Mouse (Mus musculus) retina, postnatal 1 day (tissue): ENCODE results near the gene Sema6c.
"Not testable (repeated sequence)": the region's sequence is repeated elsewhere in the genome, so short reads cannot be mapped to it uniquely, and the experiment has no call there.

ENCODE experiments used
- DNase-seq: peaks from one replicate; pipeline ENCODE4 v3.0.0-alpha.2; 2012

Sema6c gene

DNA sequence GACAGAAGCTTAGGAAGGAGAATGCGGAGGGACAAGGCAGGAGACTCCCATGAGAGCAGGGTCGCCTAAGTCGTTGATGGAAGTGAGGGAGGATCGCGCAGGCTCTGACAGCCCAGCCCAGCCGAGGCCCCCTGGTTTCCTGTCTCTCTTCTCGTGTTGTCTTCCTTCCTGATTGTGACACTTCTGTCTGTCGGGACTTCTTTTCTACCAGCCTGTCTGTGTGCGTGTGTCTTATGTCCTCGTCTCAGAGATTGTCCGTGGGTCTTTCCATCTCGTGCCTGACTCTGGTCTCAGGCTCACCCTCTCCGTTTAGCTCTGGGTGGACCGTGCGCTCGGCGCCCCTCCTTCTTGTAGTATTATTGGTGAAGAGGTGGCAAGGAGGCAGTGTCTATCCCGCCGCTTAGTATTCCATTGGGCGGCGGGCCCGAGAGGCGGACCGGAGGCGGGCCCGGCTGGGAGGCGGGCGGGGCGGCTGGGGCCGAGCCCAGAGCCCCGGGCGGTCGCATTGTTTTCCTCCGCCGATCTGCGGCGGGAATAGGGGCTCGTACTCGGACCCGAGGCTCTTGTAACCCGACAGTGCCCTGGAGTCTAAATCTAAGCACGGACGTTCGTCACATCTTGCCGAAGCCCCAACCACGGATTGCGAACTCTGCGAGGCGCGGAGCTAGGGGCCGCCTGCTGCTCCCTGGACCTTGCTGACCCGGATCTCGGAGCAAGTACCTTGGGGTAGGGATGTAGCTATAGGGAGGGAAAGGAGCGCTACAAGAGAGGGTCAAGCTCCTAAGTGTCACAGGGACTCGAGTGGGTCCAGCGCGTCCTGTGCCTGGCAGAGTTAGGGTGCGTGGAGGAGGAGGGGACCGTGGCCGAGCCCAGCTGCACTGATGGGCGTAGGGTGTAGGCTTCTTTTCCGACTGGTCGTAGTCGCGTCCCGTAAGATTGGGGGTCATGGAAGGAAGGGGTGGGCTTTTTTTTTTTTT lies at the start of gene Sema6c:
Gene Sema6c (plus strand): TSS at position 471 of the 977 bp plus-strand sequence.
- peak; percentile 95 for DNase-seq

DNA sequence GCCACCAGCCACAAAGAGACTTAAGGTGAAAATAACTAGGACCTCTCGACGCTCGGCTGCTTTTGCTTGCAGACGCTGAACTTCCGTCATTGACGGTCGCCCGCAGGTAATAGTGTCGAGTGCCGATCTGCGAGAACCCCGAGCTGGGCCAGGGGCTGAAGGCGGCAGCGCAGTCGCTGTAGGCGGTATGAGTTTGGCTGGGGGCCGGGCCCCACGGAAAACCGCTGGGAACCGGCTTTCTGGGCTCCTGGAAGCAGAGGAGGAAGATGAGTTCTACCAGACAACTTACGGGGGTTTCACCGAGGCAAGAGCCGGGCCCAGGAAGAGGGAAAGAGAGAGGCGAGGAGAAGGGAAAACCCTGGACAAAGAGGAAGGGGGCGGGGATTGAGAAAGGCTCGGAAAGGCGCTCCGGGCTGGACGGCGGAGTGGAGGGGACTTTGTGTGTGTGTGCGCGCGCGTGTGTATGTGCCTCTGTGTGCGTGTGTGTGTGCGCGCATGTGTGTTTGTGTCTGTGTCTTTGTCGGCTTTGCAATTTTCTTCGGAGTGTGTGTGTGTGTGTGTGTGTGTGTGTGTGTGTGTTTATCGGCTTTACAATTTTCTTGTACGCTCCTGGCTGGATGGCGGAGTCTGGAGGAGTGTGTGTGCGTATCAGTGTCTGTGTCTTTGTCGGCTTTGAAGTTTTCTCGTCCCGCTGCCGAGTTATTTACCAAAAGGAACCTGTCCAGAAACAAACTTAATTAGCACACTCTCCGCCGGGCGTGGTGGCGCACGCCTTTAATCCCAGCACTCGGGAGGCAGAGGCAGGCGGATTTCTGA lies 49.1 kb upstream of the Sema6c start, which contains the start of gene Vps72:
Gene Vps72 (plus strand): TSS at position 112 of the 816 bp plus-strand sequence.
- peak; percentile 95 for DNase-seq

DNA sequence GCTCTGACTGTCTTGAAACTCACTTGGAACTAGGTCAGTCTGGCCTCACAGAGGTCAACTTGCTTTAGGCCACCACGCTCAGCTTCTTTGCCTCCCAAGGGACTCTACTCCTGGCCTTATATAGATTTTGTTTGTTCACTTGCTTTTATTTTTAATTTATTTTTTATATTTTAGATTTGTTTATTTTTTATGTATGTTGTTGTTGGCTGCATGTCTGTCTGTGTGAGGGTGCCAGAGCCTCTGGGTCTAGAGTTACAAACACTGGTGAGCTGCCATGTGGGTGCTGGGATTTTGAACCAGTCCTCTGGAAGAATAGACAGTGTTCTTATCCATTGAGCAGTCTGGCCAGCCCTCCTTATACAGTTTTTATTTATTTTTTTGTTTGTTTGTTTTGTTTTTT lies 47.5 kb upstream of the Sema6c start:
- no peak for DNase-seq

DNA sequence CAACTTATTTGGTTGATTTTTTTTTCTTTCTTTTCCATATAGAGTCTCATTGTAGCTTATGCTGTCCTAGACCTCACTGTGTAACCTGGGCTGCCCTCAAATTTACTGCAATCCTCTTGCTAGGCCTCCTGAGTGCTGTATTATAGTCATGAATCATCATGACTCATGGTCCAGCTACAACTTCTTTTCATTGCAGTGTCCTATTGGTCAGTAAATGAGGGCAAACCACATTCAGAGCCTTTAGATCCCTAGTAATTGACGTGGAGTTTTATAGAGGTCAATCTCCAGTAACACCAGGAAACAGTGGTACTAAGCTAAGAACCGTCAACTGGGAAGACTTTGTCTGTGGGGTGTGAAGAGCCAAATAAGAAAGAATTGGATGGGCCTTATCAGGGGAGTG lies 42.5 kb upstream of the Sema6c start:
- no peak for DNase-seq

DNA sequence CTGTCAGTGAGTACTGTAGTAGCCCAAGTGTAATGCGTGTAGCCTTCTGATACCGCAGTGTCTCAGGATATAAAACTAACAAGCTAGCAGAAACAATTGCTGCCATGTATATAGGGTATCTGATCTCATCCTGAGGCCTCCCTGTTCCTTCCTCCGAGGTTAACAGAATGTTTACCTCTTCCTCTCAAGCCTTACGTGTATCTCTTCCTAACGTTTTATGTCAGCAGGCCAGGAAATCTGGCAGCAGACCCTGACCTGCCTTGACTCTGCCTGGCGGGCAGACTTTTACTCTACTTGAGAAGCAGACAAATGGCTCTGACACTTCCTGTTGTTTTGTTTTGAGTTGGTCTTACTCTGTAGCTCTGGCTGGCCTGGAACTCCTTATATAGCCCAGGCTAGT lies 38.7 kb upstream of the Sema6c start:
- no peak for DNase-seq

DNA sequence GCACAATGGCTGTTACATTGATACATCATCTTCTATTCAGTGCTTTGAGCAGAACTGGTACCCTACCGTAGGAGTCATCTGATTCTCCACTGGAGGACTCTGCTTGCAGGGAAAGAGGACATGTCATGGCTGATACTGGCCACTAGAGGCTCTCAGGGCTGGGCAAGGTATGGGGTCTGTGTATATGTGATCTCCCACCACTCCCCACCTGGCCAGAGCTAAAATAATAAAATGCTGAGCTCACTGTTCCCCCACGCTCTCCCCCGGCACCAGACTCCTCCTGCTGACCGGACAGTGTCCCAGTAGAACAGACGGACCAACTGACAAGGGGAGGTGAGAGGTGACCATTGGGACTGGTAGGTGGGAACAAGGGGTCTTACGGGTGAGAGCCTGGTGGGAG lies 36.0 kb upstream of the Sema6c start, which contains the start of gene Tmod4:
Gene Tmod4 (plus strand): TSS at position 231 of the 400 bp plus-strand sequence.
- peak; percentile 44 for DNase-seq

DNA sequence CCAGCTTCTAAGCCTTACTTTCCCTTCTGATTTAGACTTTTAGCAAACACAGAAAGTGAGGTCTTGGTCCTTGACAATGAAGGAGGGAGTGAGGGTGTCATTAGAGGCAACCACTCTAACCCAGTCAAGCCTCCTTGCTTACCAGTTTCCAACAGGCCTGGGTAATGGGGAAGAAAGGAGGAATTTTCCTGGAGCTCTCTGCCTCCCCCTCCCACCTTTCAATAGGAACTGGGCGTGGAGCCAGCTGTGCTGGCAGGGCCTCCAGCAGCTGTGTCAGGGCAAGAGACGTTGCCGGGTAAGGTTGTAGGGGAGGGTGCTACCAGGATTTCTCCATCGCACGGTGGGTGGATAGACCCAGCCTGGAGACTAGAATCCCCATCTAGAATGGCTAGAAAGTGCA lies 35.3 kb upstream of the Sema6c start:
- DNase-seq: peak; percentile 24

DNA sequence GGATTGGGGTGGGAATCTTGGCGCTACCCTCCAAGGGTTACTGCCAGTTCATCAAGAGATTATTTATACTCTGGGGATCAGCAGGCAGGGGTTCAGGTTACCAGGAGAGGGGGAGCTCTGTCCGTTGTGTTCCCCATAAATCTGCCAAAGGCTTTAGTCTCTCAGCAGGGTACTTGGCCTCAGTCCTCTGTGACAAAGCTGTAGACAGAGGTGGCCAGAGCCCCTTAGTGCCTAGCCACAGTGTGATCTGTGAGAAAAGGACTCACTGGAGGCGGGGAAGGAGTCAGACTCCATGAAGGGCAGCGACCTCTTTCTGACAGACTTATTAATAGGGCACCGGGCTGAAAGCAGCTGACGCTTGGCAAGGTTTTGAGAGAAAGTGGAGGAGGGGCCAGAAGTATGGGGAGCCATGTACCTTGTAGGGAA lies 31.0 kb upstream of the Sema6c start:
- DNase-seq: no peak

DNA sequence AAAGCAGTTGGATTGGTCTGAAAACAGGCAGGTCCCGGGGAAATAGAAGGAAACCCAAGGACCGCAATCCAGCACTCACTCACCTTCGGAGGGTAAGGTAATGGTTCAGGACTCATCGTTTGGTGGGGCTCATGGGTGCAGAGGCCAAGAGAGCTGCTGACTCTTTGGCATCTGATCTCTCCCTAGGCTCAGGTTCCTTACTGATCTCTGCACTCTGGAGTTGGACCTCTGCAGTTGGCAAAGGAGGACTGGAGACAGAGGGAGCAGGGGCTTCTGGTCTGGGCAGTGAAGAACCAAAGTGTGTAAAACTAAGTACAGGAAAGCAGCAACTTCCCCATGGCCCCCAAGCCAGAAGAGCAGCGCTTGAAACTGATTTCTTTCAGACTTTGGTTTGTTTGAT lies 30.2 kb upstream of the Sema6c start:
- no peak for DNase-seq

DNA sequence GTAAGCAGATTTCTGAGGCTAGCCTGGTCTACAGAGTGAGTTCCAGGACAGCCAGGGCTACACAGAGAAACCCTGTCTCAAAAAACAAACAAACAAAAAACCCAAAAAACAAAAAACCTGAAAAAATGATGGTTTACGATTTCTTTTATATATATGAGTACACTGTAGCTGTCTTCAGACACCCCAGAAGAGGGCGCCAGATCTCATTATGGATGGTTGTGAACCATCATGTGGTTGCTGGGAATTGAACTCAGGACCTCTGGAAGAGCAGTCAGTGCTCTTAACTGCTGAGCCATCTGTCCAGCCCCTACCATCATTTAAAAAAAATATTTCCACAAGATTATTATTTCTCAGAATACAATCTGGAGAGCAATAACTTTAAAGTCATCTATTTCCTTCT lies 27.9 kb upstream of the Sema6c start:
- not testable (repeated sequence) for DNase-seq

DNA sequence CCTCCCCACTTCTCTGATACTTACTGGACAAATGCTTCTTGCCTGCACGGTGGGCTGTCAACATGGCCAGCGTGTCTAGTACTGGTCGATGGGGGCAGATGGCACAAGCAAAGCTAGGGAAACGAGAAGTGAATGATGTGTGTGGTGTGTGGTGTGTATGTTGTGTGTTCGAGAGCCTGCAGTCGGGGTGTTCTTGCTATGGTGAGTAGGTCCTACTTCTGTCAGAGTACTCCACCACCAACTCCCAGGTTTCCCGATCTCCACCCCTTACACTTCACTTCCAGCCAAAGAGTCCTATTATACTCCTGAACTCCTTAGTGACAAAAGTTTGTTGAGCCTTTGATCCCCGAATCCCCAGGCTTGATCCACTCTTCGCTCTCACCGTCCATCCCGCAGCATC lies 27.1 kb upstream of the Sema6c start:
- DNase-seq: no peak

DNA sequence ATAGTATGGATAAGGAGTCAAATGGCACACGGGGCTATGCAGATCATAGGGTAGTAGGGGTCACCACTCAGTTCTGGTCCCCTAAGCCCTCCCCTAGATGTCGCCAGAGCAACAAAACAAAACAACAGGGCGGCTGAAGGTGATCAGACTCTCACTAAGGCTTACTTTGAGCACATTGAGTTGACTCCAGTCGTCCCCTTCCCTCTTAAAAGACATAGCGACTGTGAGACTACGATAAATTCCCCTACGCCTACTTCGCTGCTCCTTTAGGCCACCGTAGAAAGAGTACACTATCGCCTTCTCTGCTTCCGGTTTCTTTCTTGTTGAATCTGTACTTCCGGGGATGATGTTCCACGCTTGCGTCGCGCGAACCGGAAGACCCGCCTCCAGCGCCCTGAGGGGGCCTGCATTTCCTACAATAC lies 26.6 kb upstream of the Sema6c start, which contains the start of the genes Scnm1 and Lysmd1:
Gene Scnm1 (minus strand): TSS at position 332 of the 422 bp plus-strand sequence.
Gene Lysmd1 (plus strand): TSS at position 409 of the 422 bp plus-strand sequence.
- peak; percentile 98 for DNase-seq

DNA sequence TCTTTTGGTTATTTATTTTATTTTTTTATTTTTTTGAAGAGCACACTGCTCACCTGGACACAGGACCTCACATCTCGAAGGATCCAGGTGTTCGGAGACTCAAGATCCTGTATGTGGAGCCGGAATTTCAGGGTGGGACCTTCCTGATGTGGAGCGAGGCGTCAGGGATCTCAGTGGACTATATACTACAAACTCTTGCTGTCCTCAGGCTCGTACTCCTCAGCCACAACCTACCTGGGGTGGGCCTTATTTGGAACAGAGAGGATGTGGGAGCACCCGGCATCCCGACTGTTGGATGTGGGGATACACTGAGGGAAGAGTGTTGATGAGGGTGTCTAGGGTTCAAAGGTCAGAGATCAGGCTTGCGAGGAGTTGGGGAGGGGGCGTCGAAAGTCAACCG lies 26.1 kb upstream of the Sema6c start:
- DNase-seq: not testable (repeated sequence)

DNA sequence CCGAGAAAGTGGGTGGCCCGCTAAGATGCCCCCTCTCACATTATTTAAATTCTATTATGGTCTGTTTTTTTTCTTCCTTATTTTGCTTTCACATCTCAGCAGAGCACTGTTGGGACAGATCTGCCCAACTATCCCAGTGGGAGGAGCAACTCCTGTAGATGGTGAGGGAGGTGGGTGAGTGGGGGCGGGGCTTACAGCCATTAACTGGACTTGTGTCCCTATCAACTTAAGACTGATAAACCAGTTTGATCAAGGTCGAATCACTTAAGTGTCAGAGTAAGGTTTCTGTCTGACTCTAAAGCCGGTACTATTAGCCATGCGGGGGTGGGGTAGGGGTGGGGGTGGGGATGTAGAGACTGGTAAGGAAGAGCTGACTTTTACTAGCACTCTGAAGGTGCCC lies 25.2 kb upstream of the Sema6c start:
- DNase-seq: peak; percentile 36

DNA sequence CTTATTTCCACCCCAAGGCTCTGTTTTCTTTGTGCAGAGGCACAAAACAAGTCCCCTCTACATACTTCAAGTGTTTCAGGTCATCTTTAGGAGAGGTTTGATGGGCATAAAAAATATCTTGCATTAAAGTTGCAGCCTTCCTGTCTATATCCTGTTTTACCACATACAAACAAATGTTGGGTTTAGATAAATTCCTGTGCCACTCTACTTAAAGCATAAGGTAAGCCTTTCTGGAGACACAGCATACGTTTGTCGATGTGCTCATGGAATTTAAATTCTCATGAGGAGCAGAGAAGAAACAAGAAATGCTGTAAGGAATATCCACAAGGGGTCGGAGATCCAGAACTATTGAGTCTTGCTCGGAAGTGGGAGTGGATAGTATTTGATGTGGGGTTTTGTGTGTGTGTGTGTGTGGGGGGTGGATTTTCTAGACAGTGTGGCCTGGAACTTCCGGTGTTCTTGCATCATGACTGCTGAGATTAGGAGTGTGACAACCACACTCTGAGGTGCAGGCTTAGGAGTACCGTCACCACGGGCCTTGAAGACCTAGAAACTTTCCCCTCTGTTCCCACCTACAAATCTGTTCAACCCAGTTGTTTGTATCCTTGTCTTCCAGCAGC lies 24.7 kb upstream of the Sema6c start:
- DNase-seq: no peak

DNA sequence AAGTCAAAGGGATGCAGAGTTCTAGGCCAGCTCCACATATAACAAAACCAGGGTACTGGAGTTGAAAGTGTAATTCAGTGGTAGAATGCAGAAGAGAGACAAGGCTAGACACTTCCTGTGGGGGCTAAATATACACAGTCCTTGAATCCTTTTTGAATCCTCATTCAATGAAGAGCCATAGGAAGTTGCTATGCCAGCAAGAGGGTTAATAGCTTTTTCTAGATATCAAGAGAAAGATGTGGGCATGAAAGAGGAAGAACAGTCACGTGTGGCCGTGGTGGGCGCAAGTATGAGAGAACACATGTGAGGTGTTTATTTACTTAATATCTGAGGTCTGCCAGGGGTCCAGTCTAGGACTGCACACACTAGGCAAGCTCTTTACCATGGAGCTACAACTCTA lies 23.9 kb upstream of the Sema6c start:
- DNase-seq: no peak

DNA sequence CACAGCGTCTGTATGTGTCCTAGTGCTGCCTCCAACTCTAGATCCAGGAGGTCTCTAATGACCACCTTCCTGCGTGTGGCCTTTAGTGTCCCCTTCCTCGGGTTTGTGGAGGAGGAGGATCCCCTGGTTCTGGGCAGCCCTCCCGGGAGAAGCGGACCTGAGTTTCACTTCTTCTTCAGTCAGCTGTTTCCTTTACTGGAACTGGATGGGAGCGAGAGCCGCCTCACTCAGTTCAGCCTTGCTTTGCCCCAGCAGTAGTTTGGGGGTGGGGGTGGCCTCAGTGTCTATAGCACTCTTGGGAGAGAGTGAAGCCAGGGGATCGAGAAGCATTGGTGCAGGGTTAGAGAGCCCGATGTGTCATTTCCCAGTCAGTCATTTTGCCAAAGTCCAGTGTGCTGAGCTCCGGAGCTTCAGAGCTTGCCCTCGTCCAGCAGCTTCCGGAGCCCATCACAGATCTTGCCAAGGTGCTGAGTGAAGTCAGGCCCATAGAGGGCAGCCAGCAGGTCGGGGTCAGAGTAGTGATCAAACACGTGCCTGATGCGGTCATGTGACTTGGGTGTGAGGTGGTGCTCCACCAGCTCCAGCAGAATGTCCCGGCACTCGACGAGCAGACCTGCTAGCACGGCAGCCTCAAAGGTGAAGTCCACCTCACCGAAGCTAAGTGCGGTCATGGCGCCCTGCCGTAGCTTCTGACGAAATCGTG lies 20.5 kb upstream of the Sema6c start:
- DNase-seq: no peak

DNA sequence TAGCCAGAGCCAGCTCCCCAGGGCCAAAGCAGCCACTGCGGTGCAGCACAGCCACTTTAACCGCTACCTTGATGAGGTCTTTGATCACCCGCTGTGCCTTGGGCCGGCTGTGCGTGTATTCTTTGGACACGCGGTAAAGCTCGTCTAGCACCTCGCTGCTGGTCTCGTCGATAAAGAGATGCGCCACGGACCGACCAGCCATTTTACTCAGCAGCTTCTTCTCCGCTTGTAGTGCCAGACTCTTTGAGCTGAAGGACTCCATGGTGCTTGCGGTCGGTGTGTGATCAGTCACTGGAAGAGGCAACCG lies 20.0 kb upstream of the Sema6c start:
- no peak for DNase-seq

DNA sequence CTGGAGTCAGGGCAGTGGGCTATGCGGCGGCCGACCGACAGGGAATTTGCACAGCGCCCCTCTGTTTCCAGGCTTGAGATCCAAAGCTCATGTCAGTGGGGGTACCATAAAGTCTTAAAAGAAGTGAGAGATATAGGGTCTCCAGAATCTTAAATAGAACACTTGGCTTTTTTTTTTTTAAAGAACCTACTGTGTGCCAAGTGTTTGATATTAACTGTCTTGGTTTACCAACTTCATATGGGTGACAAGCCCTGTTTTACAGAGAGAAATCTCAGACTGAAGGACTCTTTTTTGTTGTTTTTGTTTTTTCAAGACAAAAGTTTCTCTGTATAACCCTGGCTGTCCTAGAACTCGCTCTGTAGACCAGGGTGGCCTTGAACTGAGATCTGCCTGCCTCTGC lies 19.5 kb upstream of the Sema6c start:
- DNase-seq: no peak

DNA sequence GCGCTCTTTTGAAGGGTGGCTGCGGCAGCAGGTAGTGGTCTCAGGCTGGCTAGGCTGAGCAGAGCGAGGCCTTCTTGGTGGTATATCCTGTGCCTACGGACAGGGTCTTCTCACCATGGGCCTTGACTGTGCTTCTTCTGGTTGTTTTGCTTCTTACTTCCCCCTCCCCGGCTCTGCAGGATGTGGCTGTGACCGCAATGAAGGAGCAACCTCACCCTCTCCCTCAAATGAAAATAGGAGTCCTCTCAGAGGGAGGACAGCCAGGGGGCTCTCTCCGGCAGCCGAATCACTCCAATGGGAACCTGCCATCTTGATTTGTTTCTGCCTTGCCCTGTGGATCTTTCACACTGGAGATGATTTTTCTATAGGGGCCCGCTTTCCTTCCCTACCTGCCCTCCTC lies 18.8 kb upstream of the Sema6c start:
- no peak for DNase-seq

DNA sequence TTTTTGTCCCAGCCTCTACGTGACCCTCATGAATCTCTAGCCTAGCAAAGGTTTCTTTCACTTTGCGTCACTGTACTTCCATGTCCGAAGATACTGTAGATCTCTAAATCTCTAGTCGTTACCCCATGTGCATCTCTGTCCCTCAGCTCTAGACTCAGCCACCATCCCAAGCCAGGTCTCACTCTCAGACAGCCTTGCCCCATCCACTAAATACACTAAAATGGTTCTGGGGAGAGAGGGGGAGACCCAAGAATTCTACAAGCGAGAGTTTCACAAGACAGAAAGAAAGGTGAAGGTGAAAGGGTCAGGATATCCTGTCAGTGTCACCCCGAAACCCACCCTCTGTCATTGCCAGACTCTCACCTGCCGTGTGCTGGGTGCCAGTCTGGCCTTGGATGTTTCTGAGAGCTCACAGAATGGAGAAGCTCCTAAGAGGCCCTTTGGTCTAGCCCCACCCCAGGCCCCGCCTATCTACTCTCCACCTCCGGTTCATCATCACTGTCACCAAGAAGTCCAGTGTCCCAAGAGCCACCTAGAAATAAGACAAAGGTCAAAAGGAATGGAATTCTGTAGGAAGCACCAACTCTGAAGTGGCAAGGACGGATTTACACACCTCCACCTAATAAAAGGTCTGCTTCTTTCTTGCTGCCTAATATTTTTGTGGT lies 18.2 kb upstream of the Sema6c start, which contains the start of gene Tnfaip8l2:
Gene Tnfaip8l2 (minus strand): TSS at position 409 of the 665 bp plus-strand sequence.
- DNase-seq: no peak

DNA sequence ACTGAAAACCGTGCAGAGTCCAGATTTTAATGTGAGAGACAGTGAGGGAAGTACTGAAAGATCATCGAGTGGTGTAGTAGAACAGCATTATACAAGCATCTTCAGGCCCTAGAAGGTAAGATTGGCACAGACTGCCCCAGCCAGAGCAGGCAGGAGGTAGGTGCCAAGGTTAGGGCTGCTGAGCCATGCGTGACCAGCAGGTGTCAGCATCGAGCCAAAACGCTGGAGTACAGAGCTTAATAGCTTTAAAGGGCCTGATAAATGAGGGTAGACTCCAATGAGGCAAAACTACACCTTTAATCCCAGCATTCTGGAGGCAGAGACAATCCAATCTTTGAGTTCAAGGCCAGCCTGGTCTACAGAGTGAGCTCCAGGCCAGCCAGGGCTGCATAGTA lies 17.6 kb upstream of the Sema6c start:
- DNase-seq: peak; percentile 85
